8 mouse cellular contexts compared by ENCODE assay signal in the genomic region with DNA sequence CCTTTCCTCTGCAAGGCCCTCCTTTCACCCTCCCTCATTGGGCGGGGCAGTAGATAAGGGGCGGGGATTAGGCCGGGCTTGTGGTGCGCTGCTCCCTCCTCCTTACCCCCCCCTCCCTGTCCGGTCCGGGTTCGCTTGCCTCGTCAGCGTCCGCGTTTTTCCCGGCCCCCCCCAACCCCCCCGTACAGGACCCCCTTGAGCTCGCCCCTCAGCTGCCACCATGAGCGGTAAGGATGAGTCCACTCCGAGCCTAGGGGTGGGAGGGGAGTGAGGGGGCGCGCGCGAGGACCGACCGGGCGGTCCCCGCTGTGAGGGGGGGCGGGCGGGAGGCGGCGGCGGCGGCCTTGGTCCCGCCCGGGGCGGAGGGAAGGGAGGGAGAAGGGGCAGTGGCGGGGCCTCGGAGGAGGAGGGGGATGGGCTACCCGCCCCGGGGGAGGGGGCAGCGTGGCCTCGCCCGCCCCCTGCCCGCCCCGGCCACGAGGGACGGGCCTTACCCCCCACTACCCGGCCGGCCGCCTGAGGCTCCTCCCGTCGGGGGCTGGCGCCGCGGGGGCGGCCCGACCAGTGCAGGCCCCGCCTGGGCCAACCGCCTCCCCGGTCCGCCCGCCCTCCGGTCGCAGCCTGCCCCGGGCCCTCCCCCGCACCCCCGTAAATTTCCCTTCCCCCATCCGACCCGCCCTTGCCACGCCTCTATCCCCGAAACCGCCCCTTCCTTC. TPM values are rescaled to one million over a fixed set of nuclear protein-coding genes. Genes with fewer than 3 reads are reported as not detected.
DNase-seq lines count a peak whose midpoint lies in the region; ATAC-seq and TF ChIP-seq lines count a peak whose summit lies in the region.

No protein-coding gene starts in this region.

- H3K27ac ChIP-seq in embryonic facial prominence, embryonic 15.5 days (replicated peaks) = peak overlapping the region; percentile 96
- H3K27ac ChIP-seq in heart, embryonic 11.5 days (ENCODE audit: low read depth, low read length) = peak overlapping the region; percentile 99
- H3K27ac ChIP-seq in kidney, postnatal 0 days = peak overlapping the region; percentile 100
- peak overlapping the region; percentile 88 for H3K27ac ChIP-seq in liver, embryonic 14.5 days
- H3K27ac ChIP-seq in neural tube, embryonic 13.5 days (replicated peaks) = peak overlapping the region; percentile 93
- H3K27ac ChIP-seq in thymus, adult 2 months (ENCODE audit: control insufficient read depth, insufficient read depth, low read length) = peak overlapping the region; percentile 22; the same call in 1 of the 2 replicates

- peak; percentile 37 for ATAC-seq in embryonic facial prominence, embryonic 15.5 days (ENCODE audit: insufficient number of reproducible peaks, low FRiP score, low TSS enrichment, low read depth)
- ATAC-seq in heart, embryonic 11.5 days (replicated peaks; ENCODE audit: insufficient number of reproducible peaks, low FRiP score, low TSS enrichment) = peak; percentile 95
- peak; percentile 33 for ATAC-seq in kidney, postnatal 0 days (replicated peaks; ENCODE audit: low FRiP score, low read depth)
- peak; percentile 34 for ATAC-seq in liver, embryonic 14.5 days (ENCODE audit: insufficient read depth)
- no peak for ATAC-seq in neural tube, embryonic 13.5 days (ENCODE audit: low read depth)

- no peak for TF ChIP-seq POLR2A in thymus, adult 2 months (IDR thresholded peaks at IDR 0.05; ENCODE audit: control insufficient read depth, extremely low read depth, insufficient read depth, low read length, poor library complexity)

- peak overlapping the region; percentile 40 for H3K4me2 ChIP-seq in embryonic facial prominence, embryonic 15.5 days (replicated peaks)
- H3K4me2 ChIP-seq in heart, embryonic 11.5 days = peak overlapping the region; percentile 58
- H3K4me2 ChIP-seq in kidney, postnatal 0 days (ENCODE audit: low read length) = peak overlapping the region; percentile 55
- peak overlapping the region; percentile 73 for H3K4me2 ChIP-seq in liver, embryonic 14.5 days (ENCODE audit: low read depth)
- H3K4me2 ChIP-seq in neural tube, embryonic 13.5 days = peak overlapping the region; percentile 59

- under 1% methylated on average over 50 of the region's 69 CpGs for WGBS in embryonic facial prominence, embryonic 15.5 days
- WGBS in heart, embryonic 11.5 days (ENCODE audit: insufficient replicate concordance) = 1% methylated on average over 22 of the region's 69 CpGs
- 1% methylated on average over 34 of the region's 69 CpGs for WGBS in kidney, postnatal 0 days
- WGBS in liver, embryonic 14.5 days (ENCODE audit: insufficient replicate concordance) = under 1% methylated on average over 47 of the region's 69 CpGs
- under 1% methylated on average over 38 of the region's 69 CpGs for WGBS in neural tube, embryonic 13.5 days
- under 1% methylated on average over 41 of the region's 69 CpGs for WGBS in thymus, adult 2 months

- TF ChIP-seq EP300 in liver, embryonic 14.5 days (IDR thresholded peaks at IDR 0.05; ENCODE audit: low read depth) = no peak

- peaks cover 33% of the 10 kb centered on the region for H3K36me3 ChIP-seq in embryonic facial prominence, embryonic 15.5 days
- H3K36me3 ChIP-seq in heart, embryonic 11.5 days (ENCODE audit: control insufficient read depth, insufficient read depth, low read length) = peaks cover 32% of the 10 kb centered on the region
- H3K36me3 ChIP-seq in kidney, postnatal 0 days (ENCODE audit: insufficient read depth, low read length) = peaks cover 27% of the 10 kb centered on the region
- peaks cover 35% of the 10 kb centered on the region for H3K36me3 ChIP-seq in liver, embryonic 14.5 days (replicated peaks; ENCODE audit: control insufficient read depth, insufficient read depth, low read depth)
- H3K36me3 ChIP-seq in neural tube, embryonic 13.5 days = peaks cover 29% of the 10 kb centered on the region
- peaks cover 32% of the 10 kb centered on the region for H3K36me3 ChIP-seq in thymus, adult 2 months (ENCODE audit: control insufficient read depth, insufficient read depth, low read length)

- peak; percentile 81 for DNase-seq in B cell, adult 2 months
- peak; percentile 74 for DNase-seq in adrenal gland, postnatal 4 days (ENCODE audit: low spot score in 2 of 2)
- DNase-seq in kidney, postnatal 0 days (ENCODE audit: low spot score) = peak; percentile 89
- peak in 2 of 3 experiments; percentile 66 to 71 for DNase-seq in liver, embryonic 14.5 days (ENCODE audit: low read depth in 3 of 3, low spot score in 3 of 3)
- peak; percentile 73 for DNase-seq in thymus, adult 2 months

- no peaks in the 10 kb centered on the region for H3K9me3 ChIP-seq in embryonic facial prominence, embryonic 15.5 days (replicated peaks)
- no peaks in the 10 kb centered on the region for H3K9me3 ChIP-seq in heart, embryonic 11.5 days (replicated peaks; ENCODE audit: control insufficient read depth, low read length)
- H3K9me3 ChIP-seq in kidney, postnatal 0 days (replicated peaks; ENCODE audit: low read length) = no peaks in the 10 kb centered on the region
- no peaks in the 10 kb centered on the region for H3K9me3 ChIP-seq in liver, embryonic 14.5 days (ENCODE audit: control insufficient read depth, low read length)
- H3K9me3 ChIP-seq in neural tube, embryonic 13.5 days = no peaks in the 10 kb centered on the region

- no peaks in the 10 kb centered on the region for H3K27me3 ChIP-seq in embryonic facial prominence, embryonic 15.5 days
- no peaks in the 10 kb centered on the region for H3K27me3 ChIP-seq in heart, embryonic 11.5 days (ENCODE audit: control insufficient read depth, insufficient read depth, low read length)
- H3K27me3 ChIP-seq in kidney, postnatal 0 days (ENCODE audit: insufficient read depth, low read length) = no peaks in the 10 kb centered on the region
- H3K27me3 ChIP-seq in liver, embryonic 14.5 days (ENCODE audit: control insufficient read depth, insufficient read depth, low read length) = no peaks in the 10 kb centered on the region
- no peaks in the 10 kb centered on the region for H3K27me3 ChIP-seq in neural tube, embryonic 13.5 days
- H3K27me3 ChIP-seq in thymus, adult 2 months (ENCODE audit: control insufficient read depth, insufficient read depth, low read length) = no peaks in the 10 kb centered on the region

- no peak for TF ChIP-seq CTCF in kidney, postnatal 0 days (IDR thresholded peaks at IDR 0.05; ENCODE audit: low read depth)
- TF ChIP-seq CTCF in liver, embryonic 14.5 days (IDR thresholded peaks at IDR 0.05; ENCODE audit: low read depth) = no peak
- no peak; the same call in 1 of the 2 replicates for TF ChIP-seq CTCF in thymus, adult 2 months (IDR thresholded peaks at IDR 0.05; ENCODE audit: borderline replicate concordance, control insufficient read depth, extremely low read depth, insufficient read depth, low read length, poor library complexity)

- H3K4me1 ChIP-seq in embryonic facial prominence, embryonic 15.5 days = peaks cover 45% of the 10 kb centered on the region
- H3K4me1 ChIP-seq in heart, embryonic 11.5 days (ENCODE audit: control insufficient read depth, insufficient read depth, low read length) = peaks cover 11% of the 10 kb centered on the region; the same call in 1 of the 2 replicates
- H3K4me1 ChIP-seq in kidney, postnatal 0 days (replicated peaks; ENCODE audit: insufficient read depth, low read length) = peaks cover 19% of the 10 kb centered on the region; the same call in 1 of the 2 replicates
- H3K4me1 ChIP-seq in liver, embryonic 14.5 days (replicated peaks; ENCODE audit: control insufficient read depth in 2 of 2, insufficient read depth in 2 of 2, low read length in 1 of 2) = peaks cover 21 to 25% of the 10 kb centered on the region in 2 experiments
- peaks cover 49% of the 10 kb centered on the region for H3K4me1 ChIP-seq in neural tube, embryonic 13.5 days (replicated peaks)
- peaks cover 15% of the 10 kb centered on the region for H3K4me1 ChIP-seq in thymus, adult 2 months (replicated peaks; ENCODE audit: control insufficient read depth, insufficient read depth, low read length)

- peak overlapping the region; percentile 59 for H3K4me3 ChIP-seq in embryonic facial prominence, embryonic 15.5 days (replicated peaks)
- peak overlapping the region; percentile 77 for H3K4me3 ChIP-seq in heart, embryonic 11.5 days (ENCODE audit: low read depth, low read length)
- H3K4me3 ChIP-seq in kidney, postnatal 0 days (replicated peaks; ENCODE audit: low read depth, low read length) = peak overlapping the region; percentile 78
- peak overlapping the region; percentile 58 to 79 for H3K4me3 ChIP-seq in liver, embryonic 14.5 days (ENCODE audit: insufficient read depth in 1 of 2, low read depth in 2 of 2, low read length in 2 of 2)
- H3K4me3 ChIP-seq in neural tube, embryonic 13.5 days = peak overlapping the region; percentile 81
- H3K4me3 ChIP-seq in thymus, adult 2 months (ENCODE audit: control insufficient read depth, insufficient read depth, low read length) = peak overlapping the region; percentile 65

- peak overlapping the region; percentile 60 for H3K9ac ChIP-seq in embryonic facial prominence, embryonic 15.5 days
- H3K9ac ChIP-seq in heart, embryonic 11.5 days (ENCODE audit: low read depth, low read length) = peak overlapping the region; percentile 93
- peak overlapping the region; percentile 97 for H3K9ac ChIP-seq in kidney, postnatal 0 days (ENCODE audit: low read depth, low read length)
- H3K9ac ChIP-seq in liver, embryonic 14.5 days (replicated peaks) = peak overlapping the region; percentile 92
- H3K9ac ChIP-seq in neural tube, embryonic 13.5 days = peak overlapping the region; percentile 88

RNA-seq across cellular contexts. Expression of gene Sp1, which starts 0.4 kb away (rescaled TPM):
- total RNA-seq in adrenal gland, postnatal 4 days (2021) = 100 to 1,000 TPM; 101 to 110 TPM
- 10.0 and 11.8 TPM in 2 replicates for polyA plus RNA-seq in embryonic facial prominence, embryonic 15.5 days (2015; fragmentation: Nextera tagmentation; extraction: Ambion mirVana)
- 7.5 and 8.1 TPM in 2 replicates for polyA plus RNA-seq in heart, embryonic 11.5 days (2014; fragmentation: Nextera tagmentation; extraction: Ambion mirVana)
- polyA plus RNA-seq in kidney, postnatal 0 days (2015; fragmentation: Nextera tagmentation; extraction: Ambion mirVana) = 8.8 TPM in 2 replicates
- 9.2 and 9.5 TPM in 2 replicates for polyA plus RNA-seq in liver, embryonic 14.5 days (2012; rRNA removed)
- polyA plus RNA-seq in liver, embryonic 14.5 days (2014; fragmentation: Nextera tagmentation; extraction: Ambion mirVana) = 5.0 and 5.4 TPM in 2 replicates
- polyA plus RNA-seq in neural tube, embryonic 13.5 days (2015; fragmentation: Nextera tagmentation; extraction: Ambion mirVana) = 4.3 and 6.0 TPM in 2 replicates
- polyA plus RNA-seq in thymus, adult 2 months (2012; rRNA removed) = 45.0 and 52.1 TPM in 2 replicates

RNA-seq across cellular contexts. Expression of gene Amhr2, which starts 38.8 kb away (rescaled TPM):
- 1 to 10 TPM; 2.8 to 3.1 TPM for total RNA-seq in adrenal gland, postnatal 4 days (2021)
- 0.59 and 0.75 TPM in 2 replicates for polyA plus RNA-seq in embryonic facial prominence, embryonic 15.5 days (2015; fragmentation: Nextera tagmentation; extraction: Ambion mirVana)
- 0.93 and 1.2 TPM in 2 replicates for polyA plus RNA-seq in heart, embryonic 11.5 days (2014; fragmentation: Nextera tagmentation; extraction: Ambion mirVana)
- 0.46 and 0.80 TPM in 2 replicates for polyA plus RNA-seq in kidney, postnatal 0 days (2015; fragmentation: Nextera tagmentation; extraction: Ambion mirVana)
- polyA plus RNA-seq in liver, embryonic 14.5 days (2012; rRNA removed) = 0.05 and 0.06 TPM in 2 replicates
- polyA plus RNA-seq in liver, embryonic 14.5 days (2014; fragmentation: Nextera tagmentation; extraction: Ambion mirVana) = 0.11 and 0.23 TPM in 2 replicates
- polyA plus RNA-seq in neural tube, embryonic 13.5 days (2015; fragmentation: Nextera tagmentation; extraction: Ambion mirVana) = 0.13 and 0.76 TPM in 2 replicates
- 0.65 and 1.7 TPM in 2 replicates for polyA plus RNA-seq in thymus, adult 2 months (2012; rRNA removed)

RNA-seq across cellular contexts. Expression of gene Sp7, which starts 39.4 kb away (rescaled TPM):
- total RNA-seq in adrenal gland, postnatal 4 days (2021) = under 1 TPM; 0.31 to 0.48 TPM
- polyA plus RNA-seq in embryonic facial prominence, embryonic 15.5 days (2015; fragmentation: Nextera tagmentation; extraction: Ambion mirVana) = 35.4 and 35.8 TPM in 2 replicates
- polyA plus RNA-seq in heart, embryonic 11.5 days (2014; fragmentation: Nextera tagmentation; extraction: Ambion mirVana) = 0.20 and 0.52 TPM in 2 replicates
- polyA plus RNA-seq in kidney, postnatal 0 days (2015; fragmentation: Nextera tagmentation; extraction: Ambion mirVana) = 0.61 and 1.1 TPM in 2 replicates
- 0.01 and 0.07 TPM in 2 replicates for polyA plus RNA-seq in liver, embryonic 14.5 days (2012; rRNA removed)
- polyA plus RNA-seq in liver, embryonic 14.5 days (2014; fragmentation: Nextera tagmentation; extraction: Ambion mirVana) = 0.04 TPM in 1 of 2 replicates, not detected in the other
- 0.47 and 0.69 TPM in 2 replicates for polyA plus RNA-seq in neural tube, embryonic 13.5 days (2015; fragmentation: Nextera tagmentation; extraction: Ambion mirVana)
- polyA plus RNA-seq in thymus, adult 2 months (2012; rRNA removed) = 0.13 and 0.23 TPM in 2 replicates

RNA-seq across cellular contexts. Expression of gene Prr13, which starts 52.5 kb away (rescaled TPM):
- total RNA-seq in adrenal gland, postnatal 4 days (2021) = 10 to 100 TPM; 63.2 to 81.5 TPM
- 89.4 and 93.7 TPM in 2 replicates for polyA plus RNA-seq in embryonic facial prominence, embryonic 15.5 days (2015; fragmentation: Nextera tagmentation; extraction: Ambion mirVana)
- 124 and 139 TPM in 2 replicates for polyA plus RNA-seq in heart, embryonic 11.5 days (2014; fragmentation: Nextera tagmentation; extraction: Ambion mirVana)
- polyA plus RNA-seq in kidney, postnatal 0 days (2015; fragmentation: Nextera tagmentation; extraction: Ambion mirVana) = 109 and 117 TPM in 2 replicates
- 69.0 and 84.6 TPM in 2 replicates for polyA plus RNA-seq in liver, embryonic 14.5 days (2012; rRNA removed)
- polyA plus RNA-seq in liver, embryonic 14.5 days (2014; fragmentation: Nextera tagmentation; extraction: Ambion mirVana) = 111 and 117 TPM in 2 replicates
- polyA plus RNA-seq in neural tube, embryonic 13.5 days (2015; fragmentation: Nextera tagmentation; extraction: Ambion mirVana) = 88.7 and 100.0 TPM in 2 replicates
- 109 and 123 TPM in 2 replicates for polyA plus RNA-seq in thymus, adult 2 months (2012; rRNA removed)

RNA-seq across cellular contexts. Expression of gene Aaas, which starts 55.8 kb away (rescaled TPM):
- total RNA-seq in adrenal gland, postnatal 4 days (2021) = 10 to 100 TPM; 32.3 to 39.0 TPM
- polyA plus RNA-seq in embryonic facial prominence, embryonic 15.5 days (2015; fragmentation: Nextera tagmentation; extraction: Ambion mirVana) = 61.2 and 63.0 TPM in 2 replicates
- polyA plus RNA-seq in heart, embryonic 11.5 days (2014; fragmentation: Nextera tagmentation; extraction: Ambion mirVana) = 62.9 and 64.9 TPM in 2 replicates
- 37.1 and 42.2 TPM in 2 replicates for polyA plus RNA-seq in kidney, postnatal 0 days (2015; fragmentation: Nextera tagmentation; extraction: Ambion mirVana)
- polyA plus RNA-seq in liver, embryonic 14.5 days (2012; rRNA removed) = 31.0 and 33.7 TPM in 2 replicates
- 44.3 and 48.9 TPM in 2 replicates for polyA plus RNA-seq in liver, embryonic 14.5 days (2014; fragmentation: Nextera tagmentation; extraction: Ambion mirVana)
- polyA plus RNA-seq in neural tube, embryonic 13.5 days (2015; fragmentation: Nextera tagmentation; extraction: Ambion mirVana) = 31.3 and 36.8 TPM in 2 replicates
- 106 and 107 TPM in 2 replicates for polyA plus RNA-seq in thymus, adult 2 months (2012; rRNA removed)

Comparison
In these comparisons a context has a peak if more than half of its experiments do, and no peak if none do; other contexts are left out.
1. H3K27ac ChIP-seq: peak in every context shown above with its lines; median percentile 100 in kidney, postnatal 0 days; 99 in heart, embryonic 11.5 days; 96 in embryonic facial prominence, embryonic 15.5 days; 93 in neural tube, embryonic 13.5 days; 88 in liver, embryonic 14.5 days; 22 in thymus, adult 2 months.
2. RNA of gene Sp7, which starts 39.4 kb away (polyA plus RNA-seq): 35.4 to 35.8 TPM in embryonic facial prominence, embryonic 15.5 days; 0.61 to 1.1 TPM in kidney, postnatal 0 days, 0.20 to 0.52 TPM in heart, embryonic 11.5 days, 0.47 to 0.69 TPM in neural tube, embryonic 13.5 days, 0.13 to 0.23 TPM in thymus, adult 2 months and 0.01 to 0.07 TPM in liver, embryonic 14.5 days; every median in the first group is over 10 times any median in the second.
3. Peak in every context shown above with its lines, with median percentiles within 50 percentile points of each other: DNase-seq, H3K4me2 ChIP-seq, H3K4me3 ChIP-seq and H3K9ac ChIP-seq.